Mouse (Mus musculus) myocyte (in vitro differentiated cells): ENCODE measurements at regions not wholly inside any gene's neighbourhood (a gene's known extent, or its start where the extent isn't known, plus 50 kb on each side); places are given as distances from the start of the nearest gene placed in this dataset.

Experiments used
- H3K27me3 ChIP-seq: one replicate; pipeline ENCODE4 v1.6.1; 2011; ENCODE audit not compliant: control insufficient read depth, insufficient read depth, insufficient read length
- H3K36me3 ChIP-seq: one replicate; pipeline ENCODE4 v1.6.1; 2011; ENCODE audit not compliant: control insufficient read depth, insufficient read depth
- H3K4me2 ChIP-seq: one replicate; pipeline ENCODE4 v1.6.1; 2011; ENCODE audit warnings: low read depth, control low read depth
- H3K4me3 ChIP-seq: one replicate; pipeline ENCODE4 v1.5.1; 2011; ENCODE audit warnings: mild to moderate bottlenecking, control low read depth, moderate library complexity
- H3K79me2 ChIP-seq: one replicate; pipeline ENCODE4 v1.6.1; 2011; ENCODE audit not compliant: control insufficient read depth, insufficient read depth
- H3ac ChIP-seq: one replicate; pipeline ENCODE4 v1.6.1; 2011; ENCODE audit not compliant: control insufficient read depth, insufficient read length
- CEBPB ChIP-seq: IDR thresholded peaks from 2 replicates; pipeline ENCODE4 v1.6.1; 2011; ENCODE audit warnings: mild to moderate bottlenecking, moderate library complexity; ENCODE audit not compliant: poor library complexity, insufficient read depth, severe bottlenecking
- E2F4 ChIP-seq: IDR thresholded peaks from one replicate; pipeline ENCODE4 v1.6.1; 2011; ENCODE audit warnings: mild to moderate bottlenecking, control low read depth, moderate library complexity; ENCODE audit not compliant: insufficient read depth
- MAX ChIP-seq: IDR thresholded peaks from one replicate; pipeline ENCODE4 v1.6.1; 2011; ENCODE audit warnings: low read depth, mild to moderate bottlenecking, control low read depth
- MYOD1 ChIP-seq, 3 experiments: IDR thresholded peaks; one replicate each; pipeline ENCODE4 v1.6.1; 2011; ENCODE audit warnings: control low read depth in 2 of 3, low read depth in 2 of 3, mild to moderate bottlenecking in 2 of 3, moderate library complexity in 1 of 3; ENCODE audit not compliant: insufficient read length in 2 of 3, control insufficient read depth in 1 of 3
- MYOG ChIP-seq, 3 experiments: IDR thresholded peaks; one replicate each; pipeline ENCODE4 v1.6.1; 2011; ENCODE audit warnings: control low read depth in 2 of 3, low read depth in 2 of 3, mild to moderate bottlenecking in 2 of 3; ENCODE audit not compliant: insufficient read length in 2 of 3, control insufficient read depth in 1 of 3, insufficient read depth in 1 of 3
- POLR2A ChIP-seq: IDR thresholded peaks from one replicate; pipeline ENCODE4 v1.6.1; 2011; ENCODE audit warnings: low read depth, mild to moderate bottlenecking, control low read depth, moderate library complexity; ENCODE audit not compliant: insufficient read length
- POLR2AphosphoS2 ChIP-seq: IDR thresholded peaks from one replicate; pipeline ENCODE4 v1.6.1; 2011; ENCODE audit warnings: low read depth, control low read depth; ENCODE audit not compliant: insufficient read length
- REST ChIP-seq: IDR thresholded peaks from one replicate; pipeline ENCODE4 v1.6.1; 2011; ENCODE audit warnings: mild to moderate bottlenecking, control low read depth, moderate library complexity; ENCODE audit not compliant: insufficient read depth, insufficient read length
- SRF ChIP-seq: IDR thresholded peaks from one replicate; pipeline ENCODE4 v1.6.1; 2011; ENCODE audit warnings: low read depth; ENCODE audit not compliant: control insufficient read depth, insufficient read length
- TCF12 ChIP-seq: IDR thresholded peaks from one replicate; pipeline ENCODE4 v1.6.1; 2011; ENCODE audit warnings: mild to moderate bottlenecking, control low read depth; ENCODE audit not compliant: poor library complexity, insufficient read depth, severe bottlenecking
- TCF3 ChIP-seq: IDR thresholded peaks from one replicate; pipeline ENCODE4 v1.6.1; 2011; ENCODE audit warnings: low read depth, control low read depth; ENCODE audit not compliant: insufficient read length
- USF1 ChIP-seq: IDR thresholded peaks from one replicate; pipeline ENCODE4 v1.6.1; 2011; ENCODE audit warnings: low read depth, mild to moderate bottlenecking, control low read depth, moderate library complexity

DNA sequence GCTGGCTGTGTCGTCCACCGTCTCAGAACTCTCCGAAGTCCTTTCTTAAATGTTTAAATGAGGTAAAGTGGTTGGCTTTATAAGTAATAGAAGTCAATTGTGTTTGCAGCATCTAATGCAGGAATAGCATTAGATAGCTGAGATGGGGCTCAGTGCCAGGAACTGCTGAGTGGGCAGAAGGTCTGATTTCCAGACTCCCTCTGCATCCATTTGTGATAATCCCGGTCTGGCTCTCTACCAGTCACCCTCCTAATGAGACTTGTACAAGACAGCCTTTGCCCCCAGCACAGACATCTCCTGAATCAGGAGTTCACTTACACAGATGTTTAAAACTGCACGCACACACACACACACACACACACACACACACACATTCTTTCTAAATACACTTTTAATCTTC lies 489.5 kb downstream of the Dhx35 start:
- Histone ChIP-seq H3K4me3 (no peak overlapping the region), H3K36me3 (no peaks in the 10 kb centered on the region), H3K27me3 (no peaks in the 10 kb centered on the region), H3K4me2 (no peak overlapping the region), H3K79me2 (no peaks in the 10 kb centered on the region), H3ac (no peak overlapping the region)
- TF ChIP-seq MAX (no peak), MYOG (IDR thresholded peaks at IDR 0.05; ENCODE audit: control insufficient read depth in 1 of 3, insufficient read depth in 1 of 3, insufficient read length in 2 of 3, low read depth in 2 of 3) (no peak), USF1 (no peak), TCF12 (no peak), CEBPB (no peak), E2F4 (no peak), REST (no peak), TCF3 (no peak), POLR2AphosphoS2 (no peak), POLR2A (no peak), MYOD1 (IDR thresholded peaks at IDR 0.05; ENCODE audit: control insufficient read depth in 1 of 3, insufficient read length in 2 of 3, low read depth in 2 of 3) (no peak), SRF (no peak)

GRCm38 (mm10) chr2:159284525-159285189 lies 490.1 kb downstream of the Dhx35 start:
- Histone ChIP-seq H3K4me3 (no peak overlapping the region), H3K4me2 (no peak overlapping the region), H3ac (no peak overlapping the region), H3K27me3 (no peaks in the 10 kb centered on the region), H3K36me3 (no peaks in the 10 kb centered on the region), H3K79me2 (no peaks in the 10 kb centered on the region)
- TF ChIP-seq MAX (no peak), POLR2AphosphoS2 (no peak), TCF12 (no peak), MYOD1 (IDR thresholded peaks at IDR 0.05; ENCODE audit: control insufficient read depth in 1 of 3, insufficient read length in 2 of 3, low read depth in 2 of 3) (no peak), TCF3 (no peak), E2F4 (no peak), CEBPB (no peak), REST (no peak), SRF (no peak), MYOG (IDR thresholded peaks at IDR 0.05; ENCODE audit: control insufficient read depth in 1 of 3, insufficient read depth in 1 of 3, insufficient read length in 2 of 3, low read depth in 2 of 3) (no peak), POLR2A (no peak), USF1 (no peak)

- Histone ChIP-seq H3K27me3 (no peaks in the 10 kb centered on the region), H3K4me3 (no peak overlapping the region), H3K79me2 (no peaks in the 10 kb centered on the region), H3K36me3 (no peaks in the 10 kb centered on the region), H3K4me2 (no peak overlapping the region), H3ac (no peak overlapping the region)
- TF ChIP-seq MAX (no peak), MYOD1 (IDR thresholded peaks at IDR 0.05; ENCODE audit: control insufficient read depth in 1 of 3, insufficient read length in 2 of 3, low read depth in 2 of 3) (no peak), SRF (no peak), TCF3 (no peak), POLR2A (no peak), MYOG (IDR thresholded peaks at IDR 0.05; ENCODE audit: control insufficient read depth in 1 of 3, insufficient read depth in 1 of 3, insufficient read length in 2 of 3, low read depth in 2 of 3) (no peak), CEBPB (no peak)
Observed at GRCm38 (mm10) chr2:159287996-159288563, 493.5 kb downstream of the Dhx35 start.

DNA sequence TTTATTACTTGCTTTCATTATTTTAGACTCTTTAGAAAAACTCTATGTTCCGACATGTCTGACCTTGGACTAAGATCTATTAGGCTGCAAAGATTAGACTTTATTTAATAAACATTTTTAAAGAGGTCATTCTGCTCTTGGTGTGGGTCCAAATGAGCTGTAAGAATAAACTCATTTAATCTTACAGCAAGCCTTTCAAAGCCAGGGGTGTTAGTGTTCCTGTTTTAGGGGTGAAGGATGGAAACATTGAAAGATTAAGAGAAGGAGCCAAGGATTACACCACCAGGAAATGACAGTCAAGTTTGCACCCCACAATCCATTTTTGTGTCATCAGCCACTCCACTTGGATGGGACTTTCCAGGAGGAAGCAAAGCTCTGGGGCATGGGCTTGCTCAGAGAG lies 495.5 kb downstream of the Dhx35 start:
- Histone ChIP-seq H3K4me3 (no peak overlapping the region), H3K36me3 (no peaks in the 10 kb centered on the region), H3K79me2 (no peaks in the 10 kb centered on the region), H3K4me2 (no peak overlapping the region), H3ac (no peak overlapping the region), H3K27me3 (no peaks in the 10 kb centered on the region)
- TF ChIP-seq USF1: no peak
- no peak for TF ChIP-seq SRF

DNA sequence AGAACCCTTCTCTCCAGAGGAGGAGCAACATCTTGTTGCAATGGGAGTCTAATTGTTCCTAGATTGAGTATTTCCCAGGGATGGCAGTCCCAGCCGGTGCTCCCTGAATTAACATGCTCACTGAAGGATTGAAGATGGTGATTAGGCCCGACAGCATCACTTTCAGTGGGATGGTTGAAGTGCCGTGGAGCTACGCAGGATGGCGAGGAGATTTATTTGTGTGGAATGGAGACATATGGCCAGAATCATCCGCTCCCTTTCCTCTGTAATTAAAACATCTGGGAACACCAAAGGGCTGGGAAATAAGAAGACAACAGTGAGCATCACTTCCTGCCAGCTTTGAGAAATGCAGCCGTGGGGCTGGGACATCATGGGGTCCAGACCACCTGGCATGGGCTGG lies 512.4 kb downstream of the Dhx35 start:
- Histone ChIP-seq H3K79me2 (no peaks in the 10 kb centered on the region), H3K4me3 (no peak overlapping the region), H3ac (no peak overlapping the region), H3K36me3 (no peaks in the 10 kb centered on the region), H3K4me2 (no peak overlapping the region), H3K27me3 (no peaks in the 10 kb centered on the region)
- no peak for TF ChIP-seq MYOD1 (IDR thresholded peaks at IDR 0.05; ENCODE audit: control insufficient read depth in 1 of 3, insufficient read length in 2 of 3, low read depth in 2 of 3)
- no peak for TF ChIP-seq CEBPB
- no peak for TF ChIP-seq POLR2A
- TF ChIP-seq REST: no peak
- no peak for TF ChIP-seq MYOG (IDR thresholded peaks at IDR 0.05; ENCODE audit: control insufficient read depth in 1 of 3, insufficient read depth in 1 of 3, insufficient read length in 2 of 3, low read depth in 2 of 3)
- TF ChIP-seq TCF12: no peak
- no peak for TF ChIP-seq E2F4
- TF ChIP-seq MAX: no peak
- TF ChIP-seq SRF: no peak
- no peak for TF ChIP-seq POLR2AphosphoS2
- no peak for TF ChIP-seq TCF3
- no peak for TF ChIP-seq USF1
